In genomic region chr5:80659043-80659442, GRCm38 (mm10) we compare ENCODE assay signal across 14 mouse cellular contexts.
DNase-seq lines count a peak whose midpoint lies in the region; ATAC-seq and TF ChIP-seq lines count a peak whose summit lies in the region.
"Had no signal": no experiment of that assay in that cellular context is flagged by ENCODE, and none has a peak within 500 bp of the region (broad histone marks: within the 10 kb centered on the region; RNA-seq: fewer than 3 reads in every experiment).

No protein-coding gene starts in this region.

- no peaks in the 10 kb centered on the region for H3K36me3 ChIP-seq in hindbrain, embryonic 11.5 days (ENCODE audit: control insufficient read depth, insufficient read depth, low read length)
- H3K36me3 ChIP-seq in hindbrain, embryonic 10.5 days: no peaks in the 10 kb centered on the region
- H3K36me3 ChIP-seq in lung, embryonic 15.5 days: no peaks in the 10 kb centered on the region
- no peaks in the 10 kb centered on the region for H3K36me3 ChIP-seq in stomach, embryonic 15.5 days
- H3K36me3 ChIP-seq: midbrain, embryonic 15.5 days had no signal

- no peak overlapping the region for H3K27ac ChIP-seq in hindbrain, embryonic 11.5 days (ENCODE audit: low read depth, low read length)
- no peak overlapping the region for H3K27ac ChIP-seq in hindbrain, embryonic 10.5 days
- H3K27ac ChIP-seq in lung, embryonic 15.5 days: peak overlapping the region; percentile 17; the same call in 1 of the 2 replicates
- peak overlapping the region; percentile 18; the same call in 1 of the 2 replicates for H3K27ac ChIP-seq in stomach, embryonic 15.5 days
- H3K27ac ChIP-seq: hindbrain, embryonic 14.5 days; midbrain, embryonic 15.5 days had no signal

- DNase-seq in embryo, embryonic 10 days (ENCODE audit: low spot score): peak; percentile 9
- no peak for DNase-seq in embryo, embryonic 9.5 days (ENCODE audit: extremely low spot score)
- DNase-seq in hindbrain, embryonic 11.5 days (ENCODE audit: low spot score): peak; percentile 6
- DNase-seq in hindbrain, embryonic 10.5 days (ENCODE audit: low spot score): no peak
- no peak for DNase-seq in lung, adult 2 months
- no peak for DNase-seq in adrenal gland, adult 8-10 months
- DNase-seq: cerebellum, postnatal 36 days; kidney, adult 8-10 months; spleen, adult 18-20 months had no signal

- no peak for TF ChIP-seq POLR2A in lung, adult 2 months (IDR thresholded peaks at IDR 0.05; ENCODE audit: borderline replicate concordance, extremely low read depth, low read depth, low read length)

- no peak overlapping the region for H3K4me3 ChIP-seq in hindbrain, embryonic 11.5 days (ENCODE audit: low read depth, low read length)
- H3K4me3 ChIP-seq in hindbrain, embryonic 10.5 days: no peak overlapping the region
- no peak overlapping the region for H3K4me3 ChIP-seq in lung, embryonic 15.5 days
- no peak overlapping the region for H3K4me3 ChIP-seq in lung, adult 2 months (replicated peaks; ENCODE audit: extremely low read depth, low read depth, low read length)
- no peak overlapping the region for H3K4me3 ChIP-seq in stomach, embryonic 15.5 days (replicated peaks)
- H3K4me3 ChIP-seq: midbrain, embryonic 15.5 days had no signal

- H3K9ac ChIP-seq in hindbrain, embryonic 11.5 days (ENCODE audit: low read depth, low read length): no peak overlapping the region
- H3K9ac ChIP-seq in lung, embryonic 15.5 days: no peak overlapping the region
- H3K9ac ChIP-seq in stomach, embryonic 15.5 days: no peak overlapping the region
- H3K9ac ChIP-seq: hindbrain, embryonic 14.5 days; midbrain, embryonic 15.5 days had no signal

- ATAC-seq in hindbrain, embryonic 11.5 days (ENCODE audit: low FRiP score): peak; percentile 53; the same call in 1 of the 2 replicates
- ATAC-seq in lung, embryonic 15.5 days (ENCODE audit: borderline replicate concordance, extremely low read depth, low FRiP score, low TSS enrichment): peak; percentile 52; the same call in 1 of the 2 replicates
- peak; percentile 47; the same call in 1 of the 2 replicates for ATAC-seq in stomach, embryonic 15.5 days (ENCODE audit: insufficient read depth, low FRiP score, low read depth)
- ATAC-seq: midbrain, embryonic 15.5 days had no signal

- WGBS in hindbrain, embryonic 11.5 days: 63% methylated on average over 5 of the region's 5 CpGs
- WGBS in hindbrain, embryonic 10.5 days: 82% methylated on average over 5 of the region's 5 CpGs
- 33% methylated on average over 5 of the region's 5 CpGs for WGBS in lung, embryonic 15.5 days
- 37% methylated on average over 5 of the region's 5 CpGs for WGBS in lung, adult 2 months
- 30% methylated on average over 5 of the region's 5 CpGs for WGBS in stomach, embryonic 15.5 days

- H3K4me1 ChIP-seq in hindbrain, embryonic 11.5 days (replicated peaks; ENCODE audit: control insufficient read depth, insufficient read depth, low read length): no peaks in the 10 kb centered on the region
- no peaks in the 10 kb centered on the region for H3K4me1 ChIP-seq in hindbrain, embryonic 10.5 days (replicated peaks)
- peaks cover 4% of the 10 kb centered on the region; the same call in 1 of the 2 replicates for H3K4me1 ChIP-seq in lung, embryonic 15.5 days
- 0 out of 2 replicates have a peak, but pooled peaks cover 2% of the 10 kb centered on the region for H3K4me1 ChIP-seq in lung, adult 2 months (ENCODE audit: control insufficient read depth, insufficient read depth, low read length)
- H3K4me1 ChIP-seq in stomach, embryonic 15.5 days: no peaks in the 10 kb centered on the region
- H3K4me1 ChIP-seq: midbrain, embryonic 15.5 days had no signal

- no peaks in the 10 kb centered on the region for H3K27me3 ChIP-seq in hindbrain, embryonic 11.5 days (ENCODE audit: control insufficient read depth, insufficient read depth, low read length)
- H3K27me3 ChIP-seq in hindbrain, embryonic 10.5 days (ENCODE audit: insufficient read depth, poor library complexity, severe bottlenecking): no peaks in the 10 kb centered on the region
- H3K27me3 ChIP-seq in lung, embryonic 15.5 days: no peaks in the 10 kb centered on the region
- H3K27me3 ChIP-seq in stomach, embryonic 15.5 days (replicated peaks): no peaks in the 10 kb centered on the region
- H3K27me3 ChIP-seq: midbrain, embryonic 15.5 days had no signal

- H3K9me3 ChIP-seq in hindbrain, embryonic 11.5 days (ENCODE audit: control insufficient read depth, low read length): no peaks in the 10 kb centered on the region
- no peaks in the 10 kb centered on the region for H3K9me3 ChIP-seq in hindbrain, embryonic 10.5 days
- no peaks in the 10 kb centered on the region for H3K9me3 ChIP-seq in lung, embryonic 15.5 days
- H3K9me3 ChIP-seq in stomach, embryonic 15.5 days: no peaks in the 10 kb centered on the region
- H3K9me3 ChIP-seq: midbrain, embryonic 15.5 days had no signal

- no peak for TF ChIP-seq CTCF in lung, adult 2 months (IDR thresholded peaks at IDR 0.05; ENCODE audit: insufficient read depth, low read length)

- no peak overlapping the region for H3K4me2 ChIP-seq in hindbrain, embryonic 11.5 days (replicated peaks; ENCODE audit: low read depth, low read length)
- H3K4me2 ChIP-seq in lung, embryonic 15.5 days: peak overlapping the region; percentile 7; the same call in 1 of the 2 replicates
- H3K4me2 ChIP-seq in stomach, embryonic 15.5 days: no peak overlapping the region
- H3K4me2 ChIP-seq: hindbrain, embryonic 14.5 days; liver, embryonic 11.5 days; midbrain, embryonic 15.5 days had no signal

Comparison
In these comparisons a context has a peak if more than half of its experiments do, and no peak if none do; other contexts are left out.
1. DNase-seq: peak in embryo, embryonic 10 days (single experiment) and hindbrain, embryonic 11.5 days (single experiment); none in embryo, embryonic 9.5 days (single experiment), hindbrain, embryonic 10.5 days (single experiment), lung, adult 2 months (single experiment) and adrenal gland, adult 8-10 months (single experiment).
2. H3K27ac ChIP-seq: peak in lung, embryonic 15.5 days (single experiment) and stomach, embryonic 15.5 days (single experiment); none in hindbrain, embryonic 11.5 days (single experiment) and hindbrain, embryonic 10.5 days (single experiment).
3. Peak in every context shown above with its lines, with median percentiles within 50 percentile points of each other: ATAC-seq.